Mouse (Mus musculus) cerebellum, adult 2 months (tissue): ENCODE data around the gene Plpp3.

Experiments used
- CTCF ChIP-seq: fragments of 200-500 bp; IDR thresholded peaks from 2 replicates; pipeline ENCODE4 v1.5.1; 2011; ENCODE audit warnings: low read depth, mild to moderate bottlenecking, control low read depth, low read length, moderate library complexity, borderline replicate concordance; ENCODE audit not compliant: insufficient read depth
- POLR2A ChIP-seq: fragments of 200-500 bp; IDR thresholded peaks from 2 replicates; pipeline ENCODE4 v1.6.1; 2011; ENCODE audit warnings: low read length, control low read depth, borderline replicate concordance; ENCODE audit not compliant: insufficient read depth

- TF ChIP-seq POLR2A (no peak), CTCF (no peak)
Measured at GRCm38 (mm10) chr4:105275616-105276015, 118.5 kb downstream of the Plpp3 start.
